Mouse (Mus musculus): ENCODE measurements around the gene Bpgm.

Gene Bpgm

GRCm38 (mm10) chr6:34533055-34533454, 57.0 kb downstream of the Bpgm start:
- no peak for DNase-seq

- no peak for DNase-seq
These were observed 57.9 kb downstream of the Bpgm start for GRCm38 (mm10) chr6:34533896-34534295.

- DNase-seq = no peak
These were observed 66.9 kb downstream of the Bpgm start for GRCm38 (mm10) chr6:34542866-34543265.

GRCm38 (mm10) chr6:34543303-34544206, 67.5 kb downstream of the Bpgm start:
- no peak for DNase-seq

- DNase-seq = no peak
These were observed 68.2 kb downstream of the Bpgm start for GRCm38 (mm10) chr6:34544207-34544602.

GRCm38 (mm10) chr6:34545286-34545685, 69.3 kb downstream of the Bpgm start:
- no peak for DNase-seq

GRCm38 (mm10) chr6:34548406-34548990, 72.5 kb downstream of the Bpgm start:
- no peak for DNase-seq

GRCm38 (mm10) chr6:34549017-34549416, 73.0 kb downstream of the Bpgm start:
- DNase-seq = peak; percentile 58

- no peak for DNase-seq
These were observed 76.6 kb downstream of the Bpgm start for GRCm38 (mm10) chr6:34552489-34553157.

GRCm38 (mm10) chr6:34554291-34554997, 78.4 kb downstream of the Bpgm start:
- DNase-seq = no peak
